In the genomic region with DNA sequence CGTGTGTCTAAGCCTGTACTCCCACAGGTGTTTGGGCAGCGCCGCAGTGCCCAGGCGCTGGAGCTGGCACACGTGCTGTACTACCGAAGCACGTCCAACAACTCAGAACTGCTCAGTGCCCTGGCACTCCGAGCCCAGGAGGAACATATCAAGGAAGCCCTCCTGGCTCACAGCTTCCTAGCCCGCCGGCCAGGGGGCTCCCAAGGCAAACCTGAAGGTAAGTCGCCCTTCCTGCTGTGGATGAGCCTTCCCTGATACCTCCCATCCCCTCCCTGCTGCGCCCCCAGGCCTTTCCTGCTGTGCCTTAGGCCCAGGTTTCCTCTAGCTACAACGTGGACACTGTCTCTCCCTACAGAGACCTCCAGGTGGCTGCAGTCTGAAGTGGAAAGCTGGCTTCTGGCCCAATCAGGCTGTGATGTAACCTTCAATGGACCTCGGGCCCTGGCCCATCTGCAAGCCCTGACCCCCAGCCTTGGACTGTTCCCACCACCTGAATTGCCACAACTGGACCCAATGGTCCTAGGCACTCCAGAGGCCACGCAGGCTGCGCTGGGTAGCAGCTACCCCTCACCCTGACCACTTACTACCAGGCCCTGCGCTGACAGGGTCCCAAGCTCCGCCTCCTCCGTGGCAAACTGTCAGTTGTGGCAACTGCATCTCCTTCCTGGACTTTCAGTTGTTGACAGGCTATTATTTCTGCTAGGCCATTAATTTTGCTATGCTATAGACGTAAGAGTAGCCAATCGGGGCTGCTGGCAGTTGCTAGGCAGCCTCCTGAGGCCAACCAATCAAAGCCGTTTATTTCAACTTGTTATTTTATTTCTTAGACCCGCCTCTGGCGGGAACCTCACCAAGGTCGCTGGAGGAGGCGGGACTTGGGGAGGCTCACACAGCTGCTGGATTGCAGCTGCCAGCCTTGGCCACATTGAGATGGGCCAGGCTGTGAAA, we compare ENCODE assay signal across 8 mouse cellular contexts. TPM values are rescaled to one million over a fixed set of nuclear protein-coding genes. Genes with fewer than 3 reads are reported as not detected.
DNase-seq lines count a peak whose midpoint lies in the region; ATAC-seq lines count a peak whose summit lies in the region.

No protein-coding gene starts in this region.

- ATAC-seq in inflammation-experienced regulatory T-cells, adult 6 months: peak; percentile 89

- H3K79me2 ChIP-seq in macrophage (ENCODE audit: inconsistent target): peaks cover 34% of the 10 kb centered on the region

- peak overlapping the region; percentile 48 for H3K27ac ChIP-seq in macrophage

- peaks cover 17% of the 10 kb centered on the region for H3K36me3 ChIP-seq in macrophage (ENCODE audit: inconsistent target)

- peak; percentile 88 for DNase-seq in R1 (ENCODE audit: low read depth, low spot score)
- peak; percentile 92 for DNase-seq in embryo, embryonic 11 days
- DNase-seq in gastrocnemius, postnatal 25 days: peak; percentile 87
- DNase-seq in left cerebral cortex, adult 9 months (ENCODE audit: low spot score in 2 of 2): peak; percentile 71 to 79
- DNase-seq in right cerebral cortex, adult 2 months (ENCODE audit: low spot score in 2 of 2): peak; percentile 66 to 72
- DNase-seq in urinary bladder, postnatal 36 days (ENCODE audit: low spot score in 2 of 2): peak; percentile 56 to 77

- peak overlapping the region; percentile 8; the same call in 1 of the 2 replicates for H3K4me3 ChIP-seq in macrophage (ENCODE audit: inconsistent target)

- 31% methylated on average over 26 of the region's 26 CpGs for WGBS in macrophage (ENCODE audit: missing documents)

RNA-seq across cellular contexts. Expression of a gene that starts 4.9 kb away (rescaled TPM):
- 10 to 100 TPM; 13.2 to 17.0 TPM for total RNA-seq in gastrocnemius, postnatal 25 days (2021)
- 100 to 1,000 TPM; 512 to 771 (median 583) TPM for polyA plus RNA-seq in inflammation-experienced regulatory T-cells, adult 6 months (2017; shearing (Covaris generic))
- total RNA-seq in macrophage (2018; cell fraction: chromatin; rRNA removed): 100 to 1,000 TPM in 1 of 26 experiments, 10 to 100 TPM in 25; 13.0 to 118 (median 50.6) TPM
- total RNA-seq in macrophage (2018; cell fraction: cytosol; rRNA removed): 100 to 1,000 TPM; 259 to 551 (median 444) TPM
- total RNA-seq in macrophage (2018; cell fraction: nucleus; rRNA removed): 100 to 1,000 TPM in 24 of 26 experiments, 10 to 100 TPM in 2; 48.0 to 297 (median 164) TPM
- 271 to 666 TPM (median 552 TPM) in 3 replicates for polyA plus RNA-seq in macrophage (2018)

RNA-seq across cellular contexts. Expression of a gene that starts 7.5 kb away (rescaled TPM):
- under 1 TPM; 0.46 to 0.67 TPM for total RNA-seq in gastrocnemius, postnatal 25 days (2021)
- 1 to 10 TPM; 1.4 to 1.8 (median 1.4) TPM for polyA plus RNA-seq in inflammation-experienced regulatory T-cells, adult 6 months (2017; shearing (Covaris generic))
- 10 to 100 TPM in 10 of 26 experiments, 1 to 10 TPM in 16; 2.1 to 15.0 (median 8.9) TPM for total RNA-seq in macrophage (2018; cell fraction: chromatin; rRNA removed)
- total RNA-seq in macrophage (2018; cell fraction: cytosol; rRNA removed): 1 to 10 TPM in 7 of 26 experiments, under 1 TPM in 19; 0.33 to 1.5 (median 0.86) TPM
- total RNA-seq in macrophage (2018; cell fraction: nucleus; rRNA removed): 10 to 100 TPM in 1 of 26 experiments, 1 to 10 TPM in 25; 1.2 to 10.6 (median 3.5) TPM
- 0.65 to 1.0 TPM (median 1.0 TPM) in 3 replicates for polyA plus RNA-seq in macrophage (2018)

RNA-seq across cellular contexts. Expression of a gene that starts 19.6 kb away (rescaled TPM):
- 10 to 100 TPM; 53.2 to 62.5 TPM for total RNA-seq in gastrocnemius, postnatal 25 days (2021)
- polyA plus RNA-seq in inflammation-experienced regulatory T-cells, adult 6 months (2017; shearing (Covaris generic)): 1 to 10 TPM; 3.7 to 7.0 (median 5.0) TPM
- total RNA-seq in macrophage (2018; cell fraction: chromatin; rRNA removed): 10 to 100 TPM in 9 of 26 experiments, 1 to 10 TPM in 17; 1.3 to 18.9 (median 7.3) TPM
- total RNA-seq in macrophage (2018; cell fraction: cytosol; rRNA removed): 10 to 100 TPM in 11 of 26 experiments, 1 to 10 TPM in 15; 6.6 to 14.2 (median 9.7) TPM
- total RNA-seq in macrophage (2018; cell fraction: nucleus; rRNA removed): 10 to 100 TPM in 7 of 26 experiments, 1 to 10 TPM in 19; 2.1 to 19.1 (median 6.3) TPM
- 11.6 to 13.1 TPM (median 12.8 TPM) in 3 replicates for polyA plus RNA-seq in macrophage (2018)

RNA-seq across cellular contexts. Expression of a gene that starts 19.8 kb away (rescaled TPM):
- not detected for total RNA-seq in gastrocnemius, postnatal 25 days (2021)
- under 1 TPM in 1 of 3 experiments, not detected in 2; 0.52 TPM for polyA plus RNA-seq in inflammation-experienced regulatory T-cells, adult 6 months (2017; shearing (Covaris generic))
- not detected for total RNA-seq in macrophage (2018; cell fraction: chromatin; rRNA removed)
- under 1 TPM in 3 of 26 experiments, not detected in 23; 0.19 to 0.33 (median 0.23) TPM for total RNA-seq in macrophage (2018; cell fraction: cytosol; rRNA removed)
- not detected for total RNA-seq in macrophage (2018; cell fraction: nucleus; rRNA removed)
- polyA plus RNA-seq in macrophage (2018): not detected in 3 replicates

RNA-seq across cellular contexts. Expression of a gene that starts 38.2 kb away (rescaled TPM):
- total RNA-seq in gastrocnemius, postnatal 25 days (2021): under 1 TPM; 0.32 to 0.46 TPM
- not detected for polyA plus RNA-seq in inflammation-experienced regulatory T-cells, adult 6 months (2017; shearing (Covaris generic))
- total RNA-seq in macrophage (2018; cell fraction: chromatin; rRNA removed): under 1 TPM in 18 of 26 experiments, not detected in 8; 0.12 to 0.65 (median 0.28) TPM
- under 1 TPM in 24 of 26 experiments, not detected in 2; 0.03 to 0.13 (median 0.05) TPM for total RNA-seq in macrophage (2018; cell fraction: cytosol; rRNA removed)
- total RNA-seq in macrophage (2018; cell fraction: nucleus; rRNA removed): under 1 TPM in 17 of 26 experiments, not detected in 9; 0.06 to 0.50 (median 0.21) TPM
- polyA plus RNA-seq in macrophage (2018): 0.11 to 0.12 TPM in 2 of 3 replicates, not detected in the other

Comparison
In these comparisons a context has a peak if more than half of its experiments do, and no peak if none do; other contexts are left out.
1. Peak in every context shown above with its lines: DNase-seq, ATAC-seq, H3K4me3 ChIP-seq and H3K27ac ChIP-seq.